ENCODE assay signal across 20 mouse cellular contexts in genomic region chr1:53300506-53300905, GRCm38 (mm10). TPM values are rescaled to one million over a fixed set of nuclear protein-coding genes. Genes with fewer than 3 reads are reported as not detected.
"Had no signal": no experiment of that assay in that cellular context is flagged by ENCODE, and none has a peak within 500 bp of the region (broad histone marks: within the 10 kb centered on the region; RNA-seq: fewer than 3 reads in every experiment).

No protein-coding gene starts in this region.

- DNase-seq: gastrocnemius, postnatal 14 days; gastrocnemius, postnatal 36 days; heart, adult 11 months; heart, adult 2 months; heart, postnatal 14 days; heart, postnatal 36 days; kidney, adult 11 months; kidney, adult 2 months; kidney, adult 9 months; kidney, postnatal 14 days; kidney, postnatal 4 days; layer of hippocampus, adult 9-11 months; layer of hippocampus, postnatal 36 days; left cerebral cortex, postnatal 4 days; lung, adult 18-20 months had no signal

RNA-seq across cellular contexts. Expression of gene Gm28778, which starts 3.6 kb away (rescaled TPM):
- total RNA-seq: gastrocnemius, postnatal 14 days; heart, adult 2 months; heart, postnatal 36 days; hematopoietic stem cell, adult 5-6 weeks; hindbrain, postnatal 0 days; left cerebral cortex, postnatal 10 days; left cerebral cortex, postnatal 4 days had no signal

RNA-seq across cellular contexts. Expression of gene Asdurf, which starts 51.9 kb away (rescaled TPM):
- total RNA-seq: hindbrain, postnatal 0 days; layer of hippocampus, postnatal 36 days; left cerebral cortex, adult 18-20 months; left cerebral cortex, postnatal 25 days; left cerebral cortex, postnatal 4 days had no signal
